Mouse (Mus musculus): ENCODE results near the gene Kcnma1. TPM values are rescaled to one million over a fixed set of nuclear protein-coding genes. Genes with fewer than 3 reads are reported as not detected.

The Kcnma1 gene
- polyA plus RNA-seq, 1 experiment = 0.26 TPM

DNA sequence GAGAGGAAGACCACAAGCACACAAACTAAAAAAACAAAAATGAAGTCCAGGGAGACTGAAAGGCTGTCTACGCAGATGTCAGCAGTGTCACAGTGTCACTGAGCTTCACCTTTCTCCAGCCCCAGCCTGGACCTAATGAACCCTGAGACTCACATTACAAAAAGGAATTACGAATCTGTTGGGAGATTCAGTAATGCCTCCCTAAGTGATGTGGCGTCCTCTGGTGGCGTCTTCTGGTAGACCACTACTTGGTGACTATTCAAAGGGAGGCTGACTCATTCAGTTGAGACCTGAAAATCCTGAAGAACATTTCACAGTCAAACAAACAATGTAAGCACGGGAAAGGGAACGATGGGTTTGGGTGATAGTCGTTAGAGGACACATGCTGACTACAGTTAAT is 6.0 kb downstream of the Kcnma1 start:
- TF ChIP-seq CEBPB (IDR thresholded peaks at IDR 0.05; ENCODE audit: insufficient read depth, poor library complexity, severe bottlenecking) (no peak), USF1 (IDR thresholded peaks at IDR 0.05; ENCODE audit: low read depth) (no peak), SRF (IDR thresholded peaks at IDR 0.05; ENCODE audit: control insufficient read depth, insufficient read length, low read depth) (no peak), MAX (IDR thresholded peaks at IDR 0.05; ENCODE audit: low read depth) (no peak), REST (IDR thresholded peaks at IDR 0.05; ENCODE audit: insufficient read depth, insufficient read length) (no peak), MYOG (IDR thresholded peaks at IDR 0.05; ENCODE audit: control insufficient read depth in 1 of 3, insufficient read depth in 1 of 3, insufficient read length in 2 of 3, low read depth in 2 of 3) (no peak), POLR2A (IDR thresholded peaks at IDR 0.05; ENCODE audit: insufficient read length, low read depth) (no peak), MYOD1 (IDR thresholded peaks at IDR 0.05; ENCODE audit: control insufficient read depth in 1 of 3, insufficient read length in 2 of 3, low read depth in 2 of 3) (no peak), POLR2AphosphoS2 (IDR thresholded peaks at IDR 0.05; ENCODE audit: insufficient read length, low read depth) (no peak), E2F4 (IDR thresholded peaks at IDR 0.05; ENCODE audit: insufficient read depth) (no peak), TCF12 (IDR thresholded peaks at IDR 0.05; ENCODE audit: insufficient read depth, poor library complexity, severe bottlenecking) (no peak), TCF3 (IDR thresholded peaks at IDR 0.05; ENCODE audit: insufficient read length, low read depth) (no peak)
- Histone ChIP-seq H3K4me2 (ENCODE audit: low read depth) (no peak overlapping the region), H3K4me3 (no peak overlapping the region), H3K36me3 (ENCODE audit: control insufficient read depth, insufficient read depth) (no peaks in the 10 kb centered on the region), H3ac (ENCODE audit: control insufficient read depth, insufficient read length) (no peak overlapping the region), H3K79me2 (ENCODE audit: control insufficient read depth, insufficient read depth) (no peaks in the 10 kb centered on the region), H3K27me3 (ENCODE audit: control insufficient read depth, insufficient read depth, insufficient read length) (peaks cover 28% of the 10 kb centered on the region)

DNA sequence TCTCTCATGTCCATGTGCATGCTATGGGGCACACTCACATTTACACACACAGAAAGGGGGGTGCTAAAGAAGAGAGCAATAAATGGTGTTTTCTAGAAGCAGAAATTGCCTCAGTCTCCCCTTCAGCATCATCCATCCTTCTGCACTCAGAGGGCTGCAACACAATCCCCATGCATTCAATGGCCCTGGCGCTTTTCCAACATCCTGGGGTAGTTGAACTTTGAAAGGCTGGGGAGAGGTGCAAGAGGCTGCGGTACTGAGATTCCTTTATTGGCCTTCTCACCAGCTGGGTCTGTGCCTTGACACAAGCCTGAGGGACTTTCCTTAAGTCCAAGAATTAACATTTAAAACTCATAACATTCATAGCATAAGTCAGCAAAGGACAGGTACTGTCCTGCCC is 8.0 kb downstream of the Kcnma1 start:
- TF ChIP-seq SRF (IDR thresholded peaks at IDR 0.05; ENCODE audit: control insufficient read depth, insufficient read length, low read depth) (no peak), MAX (IDR thresholded peaks at IDR 0.05; ENCODE audit: low read depth) (no peak), TCF3 (IDR thresholded peaks at IDR 0.05; ENCODE audit: insufficient read length, low read depth) (no peak), POLR2AphosphoS2 (IDR thresholded peaks at IDR 0.05; ENCODE audit: insufficient read length, low read depth) (no peak), REST (IDR thresholded peaks at IDR 0.05; ENCODE audit: insufficient read depth, insufficient read length) (no peak), CEBPB (IDR thresholded peaks at IDR 0.05; ENCODE audit: insufficient read depth, poor library complexity, severe bottlenecking) (no peak), POLR2A (IDR thresholded peaks at IDR 0.05; ENCODE audit: insufficient read length, low read depth) (no peak), TCF12 (IDR thresholded peaks at IDR 0.05; ENCODE audit: insufficient read depth, poor library complexity, severe bottlenecking) (no peak), MYOD1 (IDR thresholded peaks at IDR 0.05; ENCODE audit: control insufficient read depth in 1 of 3, insufficient read length in 2 of 3, low read depth in 2 of 3) (no peak), USF1 (IDR thresholded peaks at IDR 0.05; ENCODE audit: low read depth) (no peak), MYOG (IDR thresholded peaks at IDR 0.05; ENCODE audit: control insufficient read depth in 1 of 3, insufficient read depth in 1 of 3, insufficient read length in 2 of 3, low read depth in 2 of 3) (no peak), E2F4 (IDR thresholded peaks at IDR 0.05; ENCODE audit: insufficient read depth) (no peak)

DNA sequence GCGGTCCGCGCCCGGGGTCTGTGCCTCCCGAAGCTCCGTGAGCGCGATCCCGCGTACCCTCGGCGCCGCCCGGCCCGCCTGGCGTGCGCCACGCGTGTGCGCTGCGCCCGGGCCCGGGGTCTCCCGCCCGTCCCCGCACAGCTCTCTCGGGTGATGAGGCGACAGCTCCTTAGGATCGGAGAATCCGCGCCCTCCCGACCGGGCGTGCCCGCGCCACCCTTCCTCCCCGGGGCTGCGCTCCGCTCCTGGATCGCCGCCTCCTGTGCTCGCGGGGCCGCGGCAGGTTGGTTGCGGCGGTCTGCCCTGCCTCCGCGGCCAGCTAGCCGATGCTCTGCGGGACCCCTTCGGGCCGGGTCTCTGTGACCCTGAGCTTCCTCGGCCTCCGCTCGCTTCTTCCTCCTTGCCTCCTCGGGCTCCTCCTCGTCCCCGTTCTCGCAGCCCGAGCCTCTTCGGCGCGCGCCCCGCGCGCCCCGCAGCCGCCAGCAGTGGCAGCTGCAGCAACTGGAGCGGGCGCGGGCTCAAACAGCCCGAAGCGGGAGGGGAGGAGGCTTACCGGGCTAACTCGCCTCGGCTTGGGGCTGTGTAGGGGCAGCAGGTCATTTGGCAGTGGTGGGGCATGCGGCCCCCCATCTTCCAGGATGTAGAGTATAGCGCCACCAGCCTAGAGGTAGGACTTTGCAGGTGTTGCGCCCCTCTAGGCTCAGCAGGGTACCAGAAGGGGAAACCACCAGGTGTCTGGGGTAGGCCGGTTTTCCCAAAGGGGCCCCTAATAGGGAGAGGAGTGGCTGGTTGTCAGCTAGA is 9.6 kb downstream of the Kcnma1 start:
- H3K4me2 ChIP-seq (ENCODE audit: low read depth) = no peak overlapping the region
- no peaks in the 10 kb centered on the region for H3K79me2 ChIP-seq (ENCODE audit: control insufficient read depth, insufficient read depth)
- peaks cover 40% of the 10 kb centered on the region for H3K27me3 ChIP-seq (ENCODE audit: control insufficient read depth, insufficient read depth, insufficient read length)
- no peaks in the 10 kb centered on the region for H3K36me3 ChIP-seq (ENCODE audit: control insufficient read depth, insufficient read depth)
- H3ac ChIP-seq (ENCODE audit: control insufficient read depth, insufficient read length) = no peak overlapping the region
- no peak for TF ChIP-seq CEBPB (IDR thresholded peaks at IDR 0.05; ENCODE audit: insufficient read depth, poor library complexity, severe bottlenecking)
- no peak for TF ChIP-seq TCF3 (IDR thresholded peaks at IDR 0.05; ENCODE audit: insufficient read length, low read depth)
- H3K4me3 ChIP-seq = no peak overlapping the region

More for the DNA sequence above, 8.0 kb downstream of the Kcnma1 start:
- no peak overlapping the region for H3K4me3 ChIP-seq
- H3K36me3 ChIP-seq (ENCODE audit: control insufficient read depth, insufficient read depth) = no peaks in the 10 kb centered on the region
- H3ac ChIP-seq (ENCODE audit: control insufficient read depth, insufficient read length) = no peak overlapping the region
- H3K27me3 ChIP-seq (ENCODE audit: control insufficient read depth, insufficient read depth, insufficient read length) = peaks cover 40% of the 10 kb centered on the region
- H3K4me2 ChIP-seq (ENCODE audit: low read depth) = no peak overlapping the region
- no peaks in the 10 kb centered on the region for H3K79me2 ChIP-seq (ENCODE audit: control insufficient read depth, insufficient read depth)

DNA sequence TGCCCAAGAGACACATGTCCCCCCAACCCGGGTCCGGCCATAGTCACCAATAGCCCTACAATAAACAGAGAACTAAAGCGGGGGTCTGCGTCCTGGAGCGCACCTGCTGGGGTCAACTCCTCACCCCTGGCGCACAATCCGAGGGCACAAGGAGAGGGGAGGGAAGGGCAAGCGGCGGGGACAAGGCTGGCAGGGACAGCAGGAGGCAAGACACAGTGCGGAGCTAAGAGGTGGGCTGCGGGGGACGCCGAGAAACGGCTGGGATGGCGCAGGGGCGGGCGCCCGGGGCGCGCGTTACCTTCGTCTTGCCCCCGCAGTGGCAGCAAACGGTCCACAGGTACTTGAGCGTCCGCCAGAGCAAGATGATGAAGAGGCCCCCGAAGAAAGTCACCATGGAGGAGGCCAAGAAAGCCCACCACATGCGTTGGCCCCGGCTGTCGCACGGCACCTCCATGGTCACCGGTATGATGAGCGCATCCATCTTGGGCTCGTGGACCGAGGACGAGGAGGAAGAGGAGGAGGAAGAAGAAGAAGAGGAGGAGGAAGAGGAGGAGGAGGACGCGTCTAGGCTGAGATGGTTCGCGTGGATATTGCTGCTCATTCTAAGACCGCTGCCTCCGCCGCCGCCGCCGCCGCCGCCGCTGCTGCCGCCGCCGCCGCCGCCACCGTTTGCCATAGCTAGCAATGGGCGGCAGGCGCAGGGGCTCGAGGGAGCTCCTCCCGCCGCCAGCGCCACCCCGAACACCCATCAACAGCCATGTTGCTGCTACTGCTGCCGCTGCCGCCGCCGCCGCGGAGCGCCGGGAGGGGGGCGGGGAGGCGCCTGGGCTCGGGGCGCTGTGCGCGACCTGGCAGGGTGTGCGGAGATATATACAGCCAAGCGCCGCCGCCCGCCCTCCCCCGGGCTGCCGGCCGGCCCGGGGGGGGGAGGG is 10.6 kb downstream of the Kcnma1 start:
- H3K4me2 ChIP-seq (ENCODE audit: low read depth) = no peak overlapping the region
- H3K36me3 ChIP-seq (ENCODE audit: control insufficient read depth, insufficient read depth) = no peaks in the 10 kb centered on the region
- TF ChIP-seq CEBPB (IDR thresholded peaks at IDR 0.05; ENCODE audit: insufficient read depth, poor library complexity, severe bottlenecking) (no peak), POLR2A (IDR thresholded peaks at IDR 0.05; ENCODE audit: insufficient read length, low read depth) (no peak), MYOD1 (IDR thresholded peaks at IDR 0.05; ENCODE audit: control insufficient read depth in 1 of 3, insufficient read length in 2 of 3, low read depth in 2 of 3) (no peak), USF1 (IDR thresholded peaks at IDR 0.05; ENCODE audit: low read depth) (no peak), REST (IDR thresholded peaks at IDR 0.05; ENCODE audit: insufficient read depth, insufficient read length) (no peak), MYOG (IDR thresholded peaks at IDR 0.05; ENCODE audit: control insufficient read depth in 1 of 3, insufficient read depth in 1 of 3, insufficient read length in 2 of 3, low read depth in 2 of 3) (no peak), E2F4 (IDR thresholded peaks at IDR 0.05; ENCODE audit: insufficient read depth) (no peak)
- H3ac ChIP-seq (ENCODE audit: control insufficient read depth, insufficient read length) = no peak overlapping the region
- H3K79me2 ChIP-seq (ENCODE audit: control insufficient read depth, insufficient read depth) = no peaks in the 10 kb centered on the region
- no peak overlapping the region for H3K4me3 ChIP-seq
- H3K27me3 ChIP-seq (ENCODE audit: control insufficient read depth, insufficient read depth, insufficient read length) = peaks cover 46% of the 10 kb centered on the region
